Mouse (Mus musculus) central nervous system, embryonic 18 days (tissue): ENCODE measurements around the gene Mamld1. TPM values are rescaled to one million over a fixed set of nuclear protein-coding genes. Genes with fewer than 3 reads are reported as not detected.

ENCODE experiments used
- polyA plus RNA-seq: library from polyadenylated mRNA; depleted of rRNA; stranded (reverse); fragments of >200 nt; gene quantifications from 2 replicates; pipeline ENCODE4 v1.2.3, GENCODE M21; 2012; rRNA removed

The Mamld1 gene
- 6.1 and 6.4 TPM in 2 replicates for polyA plus RNA-seq

GRCm38 (mm10) chrX:71049864-71050576, at the start of gene Mamld1:
Mamld1 (plus strand) TSS chrX:71050256.

Other genes with a start within 250 kb of the Mamld1 start
- 3.4 and 4.1 TPM in 2 replicates for gene Mtm1, start 160.5 kb downstream of the Mamld1 start, polyA plus RNA-seq